Mouse (Mus musculus): ENCODE measurements around the gene Aldh1a3.

GRCm38 (mm10) chr7:66358461-66358860 lies 68.9 kb downstream of the Aldh1a3 start:
- TF ChIP-seq TAL1 (IDR thresholded peaks at IDR 0.05; ENCODE audit: low read length) (no peak), GATA1 (IDR thresholded peaks at IDR 0.05; ENCODE audit: low read length) (no peak)

Data from erythroblast, embryonic 14.5 days (primary cell).